Mouse (Mus musculus): ENCODE data around the gene Glod4. TPM values are rescaled to one million over a fixed set of nuclear protein-coding genes. Genes with fewer than 3 reads are reported as not detected.

The Glod4 gene
- polyA plus RNA-seq, 1 experiment from 2014 or later, result 112 TPM

DNA sequence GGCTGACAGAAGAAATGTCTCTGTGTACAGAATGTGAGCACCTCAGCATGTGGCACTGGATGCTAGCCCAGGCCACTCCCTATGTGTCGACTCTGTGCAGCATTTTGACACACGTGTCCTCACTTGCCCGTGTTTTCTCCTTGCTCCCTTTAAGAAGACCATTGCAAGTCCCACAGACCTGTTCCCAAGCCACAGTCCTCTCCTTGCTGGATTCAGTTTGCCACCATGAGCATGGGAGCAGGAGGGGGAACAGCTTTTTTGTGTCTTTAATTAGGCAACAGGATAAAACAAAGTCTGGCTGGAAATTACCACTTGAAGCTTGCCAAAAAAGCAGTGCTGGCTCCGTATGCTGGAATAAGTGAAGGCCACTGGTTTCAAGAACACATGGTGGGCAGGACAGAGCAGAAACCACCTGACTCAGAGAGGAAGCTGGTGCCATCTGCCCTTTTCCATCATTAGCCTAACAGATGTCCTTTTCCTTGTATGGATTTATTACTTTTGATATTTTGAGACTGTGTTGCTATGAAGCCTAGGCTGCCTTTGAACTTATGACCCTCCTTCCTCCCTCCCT is 12.0 kb upstream of the Glod4 start:
- H3K27ac ChIP-seq (replicated peaks), result no peak overlapping the region
- 67% methylated on average over 4 of the region's 4 CpGs for WGBS
- no peak overlapping the region for H3K4me2 ChIP-seq
- no peak for ATAC-seq (ENCODE audit: low FRiP score)
- H3K36me3 ChIP-seq, result peaks cover 14% of the 10 kb centered on the region
- H3K9ac ChIP-seq (replicated peaks), result no peak overlapping the region
- no peaks in the 10 kb centered on the region for H3K27me3 ChIP-seq (replicated peaks)
- H3K4me3 ChIP-seq (replicated peaks), result no peak overlapping the region
- peaks cover 26% of the 10 kb centered on the region for H3K4me1 ChIP-seq
- no peaks in the 10 kb centered on the region for H3K9me3 ChIP-seq (replicated peaks)

DNA sequence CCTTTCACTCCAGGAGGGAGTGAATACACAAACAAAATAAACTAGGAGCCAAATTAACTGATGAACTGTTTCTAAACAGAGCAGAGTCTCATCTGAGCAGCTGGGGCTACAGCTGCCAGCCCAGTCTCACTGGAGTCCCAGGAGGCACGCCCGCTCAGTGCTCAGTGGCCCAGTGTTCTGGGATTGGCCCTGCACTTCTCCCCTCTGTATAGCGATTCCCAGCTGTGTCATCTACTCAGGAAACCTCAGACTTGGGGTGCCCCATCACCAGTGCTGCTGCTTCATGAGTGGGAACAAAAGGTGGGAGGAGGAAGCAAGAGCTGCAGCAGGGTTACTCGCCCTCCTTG is 10.4 kb upstream of the Glod4 start:
- H3K4me3 ChIP-seq (replicated peaks), result no peak overlapping the region
- no peak overlapping the region for H3K9ac ChIP-seq (replicated peaks)
- H3K36me3 ChIP-seq, result peaks cover 28% of the 10 kb centered on the region
- ATAC-seq (ENCODE audit: low FRiP score), result no peak
- H3K27ac ChIP-seq (replicated peaks), result 0 out of 2 replicates have a peak overlapping the region, but pooled peaks have one; percentile 23
- H3K4me2 ChIP-seq, result no peak overlapping the region
- no peaks in the 10 kb centered on the region for H3K9me3 ChIP-seq (replicated peaks)
- peaks cover 18% of the 10 kb centered on the region for H3K4me1 ChIP-seq
- 56% methylated on average over 4 of the region's 4 CpGs for WGBS
- H3K27me3 ChIP-seq (replicated peaks), result no peaks in the 10 kb centered on the region

GRCm38 (mm10) chr11:76253145-76253917 is 9.8 kb upstream of the Glod4 start:
- Histone ChIP-seq H3K36me3 (peaks cover 33% of the 10 kb centered on the region), H3K4me1 (peaks cover 18% of the 10 kb centered on the region), H3K4me3 (replicated peaks) (no peak overlapping the region), H3K27ac (replicated peaks) (0 out of 2 replicates have a peak overlapping the region, but pooled peaks have one; percentile 6), H3K9ac (replicated peaks) (no peak overlapping the region), H3K27me3 (replicated peaks) (no peaks in the 10 kb centered on the region), H3K9me3 (replicated peaks) (no peaks in the 10 kb centered on the region), H3K4me2 (no peak overlapping the region)
- 41% methylated on average over 5 of the region's 5 CpGs for WGBS
- ATAC-seq (ENCODE audit: low FRiP score), result peak; percentile 57; the same call in 1 of the 2 replicates

- WGBS, result 55% methylated on average over 3 of the region's 3 CpGs
- Histone ChIP-seq H3K4me1 (peaks cover 18% of the 10 kb centered on the region), H3K4me2 (no peak overlapping the region), H3K36me3 (peaks cover 29% of the 10 kb centered on the region), H3K4me3 (replicated peaks) (no peak overlapping the region), H3K9me3 (replicated peaks) (no peaks in the 10 kb centered on the region), H3K9ac (replicated peaks) (no peak overlapping the region), H3K27me3 (replicated peaks) (no peaks in the 10 kb centered on the region), H3K27ac (replicated peaks) (no peak overlapping the region)
- ATAC-seq (ENCODE audit: low FRiP score), result no peak
Observed at GRCm38 (mm10) chr11:76252036-76252435, 8.5 kb upstream of the Glod4 start.

GRCm38 (mm10) chr11:76247239-76247638 is 3.7 kb upstream of the Glod4 start:
- ATAC-seq (ENCODE audit: low FRiP score), result no peak
- Histone ChIP-seq H3K4me1 (peaks cover 31% of the 10 kb centered on the region), H3K36me3 (peaks cover 29% of the 10 kb centered on the region), H3K4me3 (replicated peaks) (no peak overlapping the region), H3K9me3 (replicated peaks) (no peaks in the 10 kb centered on the region), H3K4me2 (no peak overlapping the region), H3K9ac (replicated peaks) (no peak overlapping the region), H3K27ac (replicated peaks) (no peak overlapping the region), H3K27me3 (replicated peaks) (no peaks in the 10 kb centered on the region)
- 54% methylated on average over 2 of the region's 2 CpGs for WGBS

DNA sequence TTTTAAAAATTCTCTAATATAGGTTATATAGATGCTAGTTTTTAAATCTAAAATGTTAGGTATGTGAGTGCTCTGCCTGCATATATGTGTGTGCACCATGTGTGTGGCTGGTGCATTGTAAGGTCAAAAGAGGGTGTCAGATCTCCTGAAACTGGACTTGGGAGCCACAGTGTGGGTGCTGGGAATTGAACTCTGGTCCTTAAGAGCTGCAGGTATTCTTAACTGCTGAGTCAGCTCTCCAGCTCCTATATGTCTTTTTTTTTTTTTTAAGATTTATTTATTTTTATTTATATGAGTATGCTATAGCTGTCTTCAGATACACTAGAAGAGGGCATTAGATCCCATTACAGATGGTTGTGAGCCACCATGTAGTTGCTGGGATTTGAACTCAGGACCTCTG is 2.9 kb upstream of the Glod4 start:
- Histone ChIP-seq H3K9me3 (replicated peaks) (no peaks in the 10 kb centered on the region), H3K36me3 (peaks cover 29% of the 10 kb centered on the region), H3K9ac (replicated peaks) (no peak overlapping the region), H3K27ac (replicated peaks) (no peak overlapping the region), H3K4me2 (no peak overlapping the region), H3K4me1 (peaks cover 37% of the 10 kb centered on the region), H3K27me3 (replicated peaks) (no peaks in the 10 kb centered on the region), H3K4me3 (replicated peaks) (no peak overlapping the region)
- ATAC-seq (ENCODE audit: low FRiP score), result no peak

GRCm38 (mm10) chr11:76243811-76244546 is 454 bp upstream of the Glod4 start:
- peak; percentile 67 for ATAC-seq (ENCODE audit: low FRiP score)

GRCm38 (mm10) chr11:76239750-76240149 is 3.8 kb downstream of the Glod4 start:
- H3K27me3 ChIP-seq (replicated peaks), result no peaks in the 10 kb centered on the region
- H3K9me3 ChIP-seq (replicated peaks), result no peaks in the 10 kb centered on the region
- H3K4me1 ChIP-seq, result peaks cover 27% of the 10 kb centered on the region
- 96% methylated on average over 2 of the region's 2 CpGs for WGBS
- H3K27ac ChIP-seq (replicated peaks), result no peak overlapping the region
- H3K36me3 ChIP-seq, result peaks cover 45% of the 10 kb centered on the region
- H3K9ac ChIP-seq (replicated peaks), result no peak overlapping the region
- no peak overlapping the region for H3K4me3 ChIP-seq (replicated peaks)
- ATAC-seq (ENCODE audit: low FRiP score), result no peak
- no peak overlapping the region for H3K4me2 ChIP-seq

More at GRCm38 (mm10) chr11:76243811-76244546, 454 bp upstream of the Glod4 start:
- peak overlapping the region; percentile 90 for H3K9ac ChIP-seq (replicated peaks)
- H3K4me2 ChIP-seq, result peak overlapping the region; percentile 81
- WGBS, result 3% methylated on average over 34 of the region's 34 CpGs
- H3K27ac ChIP-seq (replicated peaks), result peak overlapping the region; percentile 90
- H3K4me1 ChIP-seq, result peaks cover 40% of the 10 kb centered on the region
- H3K4me3 ChIP-seq (replicated peaks), result peak overlapping the region; percentile 95
- no peaks in the 10 kb centered on the region for H3K27me3 ChIP-seq (replicated peaks)
- H3K9me3 ChIP-seq (replicated peaks), result no peaks in the 10 kb centered on the region
- peaks cover 26% of the 10 kb centered on the region for H3K36me3 ChIP-seq

DNA sequence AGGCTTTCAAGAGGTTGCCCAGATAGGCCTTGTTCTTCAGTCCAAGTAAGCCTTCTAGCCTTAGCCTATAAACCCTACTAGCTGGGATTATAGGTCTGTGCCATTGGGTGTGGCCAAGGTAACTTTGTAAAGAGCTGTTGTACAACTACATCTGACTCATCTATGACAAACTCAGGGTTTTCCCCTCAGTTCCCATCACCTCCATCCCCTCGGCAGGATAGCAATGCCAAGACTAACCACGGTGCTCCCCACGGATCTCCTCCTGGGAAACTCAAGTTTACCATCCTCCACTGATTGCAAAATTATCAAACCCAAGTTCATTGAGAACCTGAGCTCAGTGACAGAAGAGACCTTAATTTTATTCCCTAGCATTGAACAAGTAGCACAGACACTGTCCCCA is 7.4 kb downstream of the Glod4 start:
- no peaks in the 10 kb centered on the region for H3K9me3 ChIP-seq (replicated peaks)
- H3K4me3 ChIP-seq (replicated peaks), result no peak overlapping the region
- no peak for ATAC-seq (ENCODE audit: low FRiP score)
- H3K4me1 ChIP-seq, result no peaks in the 10 kb centered on the region
- 91% methylated on average over 3 of the region's 3 CpGs for WGBS
- H3K9ac ChIP-seq (replicated peaks), result no peak overlapping the region
- H3K27me3 ChIP-seq (replicated peaks), result no peaks in the 10 kb centered on the region
- H3K27ac ChIP-seq (replicated peaks), result no peak overlapping the region
- H3K4me2 ChIP-seq, result no peak overlapping the region
- H3K36me3 ChIP-seq, result peaks cover 74% of the 10 kb centered on the region

DNA sequence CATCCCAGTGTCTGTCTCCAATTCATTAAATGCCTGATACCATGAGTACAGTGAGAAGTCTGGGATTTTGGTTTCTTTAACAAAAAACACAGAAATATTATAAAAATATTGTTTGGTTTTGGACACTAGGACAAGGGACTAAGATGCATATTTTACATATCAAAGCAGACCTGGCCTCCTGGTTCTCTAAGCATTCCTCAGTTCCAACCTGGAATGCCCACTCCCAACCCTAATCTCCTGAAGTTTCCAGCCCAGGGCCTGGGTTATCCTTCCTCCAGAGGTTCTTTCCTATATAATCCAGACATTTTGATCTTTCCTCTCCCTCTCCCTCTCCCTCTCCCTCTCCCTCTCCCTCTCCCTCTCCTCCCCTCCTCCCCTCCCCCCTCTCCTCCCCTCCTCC is 18.5 kb downstream of the Glod4 start:
- H3K36me3 ChIP-seq, result peaks cover 45% of the 10 kb centered on the region
- no peak for ATAC-seq (ENCODE audit: low FRiP score)

DNA sequence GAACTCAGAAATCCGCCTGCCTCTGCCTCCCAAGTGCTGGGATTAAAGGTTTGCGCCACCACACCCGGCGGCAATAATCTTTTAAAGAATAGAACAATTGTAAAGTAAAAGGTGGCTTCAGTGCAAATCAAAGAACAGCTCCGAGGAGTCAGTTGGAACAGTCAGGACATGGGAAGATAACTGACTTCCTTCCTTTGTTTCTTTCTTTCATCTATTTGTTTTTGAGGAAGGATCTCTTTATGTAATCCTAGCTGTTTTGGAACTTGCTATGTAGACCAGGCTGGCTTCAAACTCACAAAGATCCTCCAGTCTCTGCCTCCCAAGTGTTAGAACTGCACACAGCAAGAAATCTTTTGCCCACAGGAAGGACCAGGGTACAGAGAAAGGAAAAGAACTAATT is 18.9 kb downstream of the Glod4 start:
- Histone ChIP-seq H3K9me3 (replicated peaks) (no peaks in the 10 kb centered on the region), H3K4me2 (no peak overlapping the region), H3K27ac (replicated peaks) (no peak overlapping the region), H3K9ac (replicated peaks) (no peak overlapping the region), H3K36me3 (peaks cover 47% of the 10 kb centered on the region), H3K27me3 (replicated peaks) (no peaks in the 10 kb centered on the region), H3K4me1 (no peaks in the 10 kb centered on the region), H3K4me3 (replicated peaks) (no peak overlapping the region)
- ATAC-seq (ENCODE audit: low FRiP score), result no peak
- WGBS, result 95% methylated on average over 5 of the region's 5 CpGs

More for the DNA sequence above, 18.5 kb downstream of the Glod4 start:
- H3K9me3 ChIP-seq (replicated peaks), result no peaks in the 10 kb centered on the region
- H3K27me3 ChIP-seq (replicated peaks), result no peaks in the 10 kb centered on the region
- H3K27ac ChIP-seq (replicated peaks), result no peak overlapping the region
- H3K9ac ChIP-seq (replicated peaks), result no peak overlapping the region
- H3K4me1 ChIP-seq, result no peaks in the 10 kb centered on the region
- H3K4me3 ChIP-seq (replicated peaks), result no peak overlapping the region
- H3K4me2 ChIP-seq, result no peak overlapping the region

DNA sequence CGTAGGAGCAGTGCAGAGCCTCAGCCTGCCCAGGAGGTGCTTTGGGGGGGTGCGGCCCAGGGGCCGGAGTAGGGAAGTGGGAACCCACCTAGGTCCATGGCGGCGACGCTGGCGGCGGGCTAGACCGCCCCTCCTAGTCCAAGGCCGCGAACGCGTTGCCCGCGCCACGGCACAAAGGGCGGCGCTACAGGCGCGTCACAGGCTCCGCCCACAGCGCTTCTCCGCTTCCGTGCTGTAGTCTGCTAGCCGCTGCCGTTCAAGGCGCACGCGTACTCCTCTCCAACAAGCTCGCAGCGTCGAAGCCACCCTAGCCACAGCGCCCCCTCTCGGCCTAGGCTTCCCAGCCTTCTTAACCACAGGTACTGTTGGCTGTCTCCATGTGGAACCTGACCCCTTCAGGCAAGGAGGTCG is 26.1 kb downstream of the Glod4 start, which contains the start of the genes Dbil5 and Gemin4:
Gene Dbil5, plus strand, starts transcription at position 219 of the 411 bp plus-strand sequence.
Gene Gemin4, minus strand, starts transcription at position 275 of the 411 bp plus-strand sequence.
- Histone ChIP-seq H3K4me2 (peak within 1 kb of the TSS; percentile 78), H3K4me1 (peaks cover 14% of the 10 kb centered on the region), H3K36me3 (peaks cover 37% of the 10 kb centered on the region), H3K4me3 (replicated peaks) (peak within 1 kb of the TSS; percentile 68), H3K9me3 (replicated peaks) (no peaks in the 10 kb centered on the region), H3K9ac (replicated peaks) (peak within 1 kb of the TSS; percentile 94), H3K27me3 (replicated peaks) (no peaks in the 10 kb centered on the region), H3K27ac (replicated peaks) (peak within 1 kb of the TSS; percentile 91)
- peak; percentile 98 for ATAC-seq (ENCODE audit: low FRiP score)
- under 1% methylated on average over 27 of the region's 35 CpGs for WGBS

Measured in neural tube, embryonic 15.5 days (tissue).